Mouse (Mus musculus): ENCODE data around the gene Nbas. TPM values are rescaled to one million over a fixed set of nuclear protein-coding genes. Genes with fewer than 3 reads are reported as not detected.

The Nbas gene
- polyA plus RNA-seq, 1 experiment from 2014 or later: 23.1 TPM

- H3K36me3 ChIP-seq (ENCODE audit: control insufficient read depth, insufficient read depth, low read length): peaks cover 18% of the 10 kb centered on the region
- H3K4me2 ChIP-seq (ENCODE audit: low read length): no peak overlapping the region
- 94% methylated on average over 2 of the region's 2 CpGs for WGBS
- H3K9ac ChIP-seq (replicated peaks; ENCODE audit: low read length): no peak overlapping the region
- ATAC-seq (ENCODE audit: low FRiP score, low TSS enrichment) (no peak), DNase-seq (no peak)
- no peak overlapping the region for H3K4me3 ChIP-seq (replicated peaks; ENCODE audit: low read depth, low read length)
- H3K9me3 ChIP-seq (ENCODE audit: control insufficient read depth, low read length): no peaks in the 10 kb centered on the region
- no peaks in the 10 kb centered on the region for H3K4me1 ChIP-seq (ENCODE audit: control insufficient read depth, insufficient read depth, low read length)
- H3K27me3 ChIP-seq (ENCODE audit: control insufficient read depth, insufficient read depth, low read length): no peaks in the 10 kb centered on the region
- H3K27ac ChIP-seq (replicated peaks; ENCODE audit: low read depth, low read length): no peak overlapping the region
These were observed 22.5 kb downstream of the Nbas start for GRCm38 (mm10) chr12:13291453-13291852.

GRCm38 (mm10) chr12:13293421-13293881, 24.5 kb downstream of the Nbas start:
- Histone ChIP-seq H3K36me3 (ENCODE audit: control insufficient read depth, insufficient read depth, low read length) (peaks cover 13% of the 10 kb centered on the region), H3K9me3 (ENCODE audit: control insufficient read depth, low read length) (no peaks in the 10 kb centered on the region), H3K4me2 (ENCODE audit: low read length) (no peak overlapping the region), H3K9ac (replicated peaks; ENCODE audit: low read length) (no peak overlapping the region), H3K4me3 (replicated peaks; ENCODE audit: low read depth, low read length) (no peak overlapping the region), H3K4me1 (ENCODE audit: control insufficient read depth, insufficient read depth, low read length) (no peaks in the 10 kb centered on the region), H3K27me3 (ENCODE audit: control insufficient read depth, insufficient read depth, low read length) (no peaks in the 10 kb centered on the region), H3K27ac (replicated peaks; ENCODE audit: low read depth, low read length) (no peak overlapping the region)
- WGBS: 76% methylated on average over 3 of the region's 3 CpGs
- DNase-seq: peak; percentile 77
- ATAC-seq (ENCODE audit: low FRiP score, low TSS enrichment): 0 out of 2 replicates have a peak, but pooled peaks have one; percentile 34

GRCm38 (mm10) chr12:13303037-13303436, 34.1 kb downstream of the Nbas start:
- 86% methylated on average over 3 of the region's 3 CpGs for WGBS
- H3K9me3 ChIP-seq (ENCODE audit: control insufficient read depth, low read length): no peaks in the 10 kb centered on the region
- no peak overlapping the region for H3K27ac ChIP-seq (replicated peaks; ENCODE audit: low read depth, low read length)
- no peaks in the 10 kb centered on the region for H3K4me1 ChIP-seq (ENCODE audit: control insufficient read depth, insufficient read depth, low read length)
- ATAC-seq (ENCODE audit: low FRiP score, low TSS enrichment) (no peak), DNase-seq (no peak)
- peaks cover 13% of the 10 kb centered on the region; the same call in 1 of the 2 replicates for H3K36me3 ChIP-seq (ENCODE audit: control insufficient read depth, insufficient read depth, low read length)
- no peak overlapping the region for H3K4me2 ChIP-seq (ENCODE audit: low read length)
- no peak overlapping the region for H3K4me3 ChIP-seq (replicated peaks; ENCODE audit: low read depth, low read length)
- H3K27me3 ChIP-seq (ENCODE audit: control insufficient read depth, insufficient read depth, low read length): no peaks in the 10 kb centered on the region
- H3K9ac ChIP-seq (replicated peaks; ENCODE audit: low read length): no peak overlapping the region

- no peak overlapping the region for H3K4me3 ChIP-seq (replicated peaks; ENCODE audit: low read depth, low read length)
- no peaks in the 10 kb centered on the region for H3K27me3 ChIP-seq (ENCODE audit: control insufficient read depth, insufficient read depth, low read length)
- no peaks in the 10 kb centered on the region for H3K4me1 ChIP-seq (ENCODE audit: control insufficient read depth, insufficient read depth, low read length)
- 99% methylated on average over 2 of the region's 2 CpGs for WGBS
- ATAC-seq (ENCODE audit: low FRiP score, low TSS enrichment) (no peak), DNase-seq (no peak)
- no peak overlapping the region for H3K4me2 ChIP-seq (ENCODE audit: low read length)
- H3K9ac ChIP-seq (replicated peaks; ENCODE audit: low read length): no peak overlapping the region
- no peak overlapping the region for H3K27ac ChIP-seq (replicated peaks; ENCODE audit: low read depth, low read length)
- no peaks in the 10 kb centered on the region for H3K9me3 ChIP-seq (ENCODE audit: control insufficient read depth, low read length)
- H3K36me3 ChIP-seq (ENCODE audit: control insufficient read depth, insufficient read depth, low read length): peaks cover 23% of the 10 kb centered on the region
These were observed 45.0 kb downstream of the Nbas start for GRCm38 (mm10) chr12:13313966-13314365.

- WGBS: 91% methylated on average over 3 of the region's 3 CpGs
- no peak for DNase-seq
- H3K4me1 ChIP-seq (ENCODE audit: control insufficient read depth, insufficient read depth, low read length): no peaks in the 10 kb centered on the region
- H3K4me3 ChIP-seq (replicated peaks; ENCODE audit: low read depth, low read length): no peak overlapping the region
- H3K36me3 ChIP-seq (ENCODE audit: control insufficient read depth, insufficient read depth, low read length): peaks cover 23% of the 10 kb centered on the region
- H3K4me2 ChIP-seq (ENCODE audit: low read length): no peak overlapping the region
- H3K9ac ChIP-seq (replicated peaks; ENCODE audit: low read length): no peak overlapping the region
- H3K27me3 ChIP-seq (ENCODE audit: control insufficient read depth, insufficient read depth, low read length): no peaks in the 10 kb centered on the region
- H3K9me3 ChIP-seq (ENCODE audit: control insufficient read depth, low read length): no peaks in the 10 kb centered on the region
- H3K27ac ChIP-seq (replicated peaks; ENCODE audit: low read depth, low read length): no peak overlapping the region
- ATAC-seq (ENCODE audit: low FRiP score, low TSS enrichment): no peak
These were observed 45.5 kb downstream of the Nbas start for GRCm38 (mm10) chr12:13314384-13314783.

GRCm38 (mm10) chr12:13315081-13315480, 46.1 kb downstream of the Nbas start:
- Histone ChIP-seq H3K36me3 (ENCODE audit: control insufficient read depth, insufficient read depth, low read length) (peaks cover 20% of the 10 kb centered on the region), H3K9ac (replicated peaks; ENCODE audit: low read length) (no peak overlapping the region), H3K4me3 (replicated peaks; ENCODE audit: low read depth, low read length) (no peak overlapping the region), H3K9me3 (ENCODE audit: control insufficient read depth, low read length) (no peaks in the 10 kb centered on the region), H3K4me1 (ENCODE audit: control insufficient read depth, insufficient read depth, low read length) (no peaks in the 10 kb centered on the region), H3K27ac (replicated peaks; ENCODE audit: low read depth, low read length) (no peak overlapping the region), H3K4me2 (ENCODE audit: low read length) (no peak overlapping the region), H3K27me3 (ENCODE audit: control insufficient read depth, insufficient read depth, low read length) (no peaks in the 10 kb centered on the region)
- WGBS: 98% methylated on average over 1 of the region's 1 CpGs
- ATAC-seq (ENCODE audit: low FRiP score, low TSS enrichment): no peak
- DNase-seq: no peak

- no peak for ATAC-seq (ENCODE audit: low FRiP score, low TSS enrichment)
- H3K4me1 ChIP-seq (ENCODE audit: control insufficient read depth, insufficient read depth, low read length): no peaks in the 10 kb centered on the region
- no peak for DNase-seq
- H3K4me2 ChIP-seq (ENCODE audit: low read length): no peak overlapping the region
- 96% methylated on average over 5 of the region's 5 CpGs for WGBS
- H3K27me3 ChIP-seq (ENCODE audit: control insufficient read depth, insufficient read depth, low read length): no peaks in the 10 kb centered on the region
- H3K4me3 ChIP-seq (replicated peaks; ENCODE audit: low read depth, low read length): no peak overlapping the region
- peaks cover 15% of the 10 kb centered on the region for H3K36me3 ChIP-seq (ENCODE audit: control insufficient read depth, insufficient read depth, low read length)
- no peak overlapping the region for H3K27ac ChIP-seq (replicated peaks; ENCODE audit: low read depth, low read length)
- H3K9me3 ChIP-seq (ENCODE audit: control insufficient read depth, low read length): no peaks in the 10 kb centered on the region
- H3K9ac ChIP-seq (replicated peaks; ENCODE audit: low read length): no peak overlapping the region
These were observed 73.6 kb downstream of the Nbas start for GRCm38 (mm10) chr12:13342535-13342934.

GRCm38 (mm10) chr12:13356201-13356600, 87.3 kb downstream of the Nbas start:
- Histone ChIP-seq H3K4me2 (ENCODE audit: low read length) (no peak overlapping the region), H3K4me3 (replicated peaks; ENCODE audit: low read depth, low read length) (no peak overlapping the region), H3K36me3 (ENCODE audit: control insufficient read depth, insufficient read depth, low read length) (peaks cover 16% of the 10 kb centered on the region; the same call in 1 of the 2 replicates), H3K27me3 (ENCODE audit: control insufficient read depth, insufficient read depth, low read length) (no peaks in the 10 kb centered on the region), H3K9ac (replicated peaks; ENCODE audit: low read length) (no peak overlapping the region), H3K9me3 (ENCODE audit: control insufficient read depth, low read length) (no peaks in the 10 kb centered on the region), H3K4me1 (ENCODE audit: control insufficient read depth, insufficient read depth, low read length) (no peaks in the 10 kb centered on the region), H3K27ac (replicated peaks; ENCODE audit: low read depth, low read length) (no peak overlapping the region)
- no peak for ATAC-seq (ENCODE audit: low FRiP score, low TSS enrichment)
- no peak for DNase-seq
- 92% methylated on average over 10 of the region's 10 CpGs for WGBS

- H3K9ac ChIP-seq (replicated peaks; ENCODE audit: low read length): no peak overlapping the region
- no peak for ATAC-seq (ENCODE audit: low FRiP score, low TSS enrichment)
These were observed 87.8 kb downstream of the Nbas start for GRCm38 (mm10) chr12:13356769-13357168.

More at GRCm38 (mm10) chr12:13356769-13357168, 87.8 kb downstream of the Nbas start:
- Histone ChIP-seq H3K4me3 (replicated peaks; ENCODE audit: low read depth, low read length) (no peak overlapping the region), H3K36me3 (ENCODE audit: control insufficient read depth, insufficient read depth, low read length) (peaks cover 16% of the 10 kb centered on the region; the same call in 1 of the 2 replicates), H3K9me3 (ENCODE audit: control insufficient read depth, low read length) (no peaks in the 10 kb centered on the region), H3K27ac (replicated peaks; ENCODE audit: low read depth, low read length) (no peak overlapping the region), H3K4me2 (ENCODE audit: low read length) (no peak overlapping the region), H3K4me1 (ENCODE audit: control insufficient read depth, insufficient read depth, low read length) (no peaks in the 10 kb centered on the region), H3K27me3 (ENCODE audit: control insufficient read depth, insufficient read depth, low read length) (no peaks in the 10 kb centered on the region)
- 90% methylated on average over 7 of the region's 7 CpGs for WGBS
- no peak for DNase-seq

All from midbrain, embryonic 14.5 days (tissue).